Mouse (Mus musculus) stomach, embryonic 15.5 days (tissue): ENCODE data around the gene Adprh. TPM values are rescaled to one million over a fixed set of nuclear protein-coding genes. Genes with fewer than 3 reads are reported as not detected.

ENCODE experiments used
- ATAC-seq: fragments of 200-750 bp; cut with Nextera tagmentation; 2 replicates; pipeline ENCODE4 v1.8.0; 2017; ENCODE audit warnings: low read depth, moderate number of reproducible peaks, moderate TSS enrichment; ENCODE audit not compliant: insufficient read depth, low FRiP score
- H3K27ac ChIP-seq: fragments of 300-500 bp; sonication (generic); 2 replicates; pipeline ENCODE4 v1.5.1; 2015; ENCODE audit warnings: mild to moderate bottlenecking, inconsistent platforms
- H3K27me3 ChIP-seq: fragments of 300-500 bp; sonication (generic); replicated peaks from 2 replicates; pipeline ENCODE4 v1.6.1; 2015; ENCODE audit warnings: inconsistent platforms
- H3K36me3 ChIP-seq: fragments of 300-500 bp; sonication (generic); 2 replicates; pipeline ENCODE4 v1.6.1; 2015; ENCODE audit warnings: inconsistent platforms
- H3K4me1 ChIP-seq: fragments of 300-500 bp; sonication (generic); 2 replicates; pipeline ENCODE4 v1.6.1; 2015; ENCODE audit warnings: inconsistent platforms
- H3K4me2 ChIP-seq: fragments of 300-500 bp; sonication (generic); 2 replicates; pipeline ENCODE4 v1.6.1; 2015; ENCODE audit warnings: mild to moderate bottlenecking, inconsistent platforms
- H3K4me3 ChIP-seq: fragments of 300-500 bp; sonication (generic); replicated peaks from 2 replicates; pipeline ENCODE4 v1.5.1; 2015; ENCODE audit warnings: inconsistent platforms
- H3K9ac ChIP-seq: fragments of 300-500 bp; sonication (generic); 2 replicates; pipeline ENCODE4 v1.6.1; 2015; ENCODE audit warnings: inconsistent platforms
- H3K9me3 ChIP-seq: fragments of 300-500 bp; sonication (generic); 2 replicates; pipeline ENCODE4 v1.6.1; 2016; ENCODE audit warnings: inconsistent platforms
- WGBS: fragments of 180-500 bp; shearing (Covaris S2); methylation state at CpG from one replicate; pipeline ENCODE4 v1.1.7; 2015; 5-methylcytosine and 5-hydroxymethylcytosine counted together
- polyA plus RNA-seq: library from polyadenylated mRNA; unstranded; fragments of >200 nt; fragmentation: Nextera tagmentation; extraction: Ambion mirVana; gene quantifications from 2 replicates; pipeline ENCODE4 v1.2.1, GENCODE M21; 2015

Adprh gene
- polyA plus RNA-seq, 1 experiment from 2014 or later: 77.1 TPM

GRCm38 (mm10) chr16:38462161-38462560 lies 9.7 kb upstream of the Adprh start:
- H3K4me3 ChIP-seq: no peak overlapping the region
- no peaks in the 10 kb centered on the region for H3K27me3 ChIP-seq
- WGBS: 76% methylated on average over 7 of the region's 7 CpGs
- H3K9ac ChIP-seq: no peak overlapping the region
- no peak overlapping the region for H3K27ac ChIP-seq
- no peak for ATAC-seq
- H3K4me2 ChIP-seq: no peak overlapping the region
- H3K9me3 ChIP-seq: no peaks in the 10 kb centered on the region
- no peaks in the 10 kb centered on the region for H3K4me1 ChIP-seq
- no peaks in the 10 kb centered on the region for H3K36me3 ChIP-seq

GRCm38 (mm10) chr16:38461749-38462148 lies 9.2 kb upstream of the Adprh start:
- H3K36me3 ChIP-seq: no peaks in the 10 kb centered on the region
- H3K4me3 ChIP-seq: no peak overlapping the region
- H3K4me1 ChIP-seq: no peaks in the 10 kb centered on the region
- H3K27ac ChIP-seq: no peak overlapping the region
- H3K9me3 ChIP-seq: no peaks in the 10 kb centered on the region
- 80% methylated on average over 8 of the region's 8 CpGs for WGBS
- no peak overlapping the region for H3K9ac ChIP-seq
- no peak overlapping the region for H3K4me2 ChIP-seq
- no peaks in the 10 kb centered on the region for H3K27me3 ChIP-seq
- no peak for ATAC-seq

GRCm38 (mm10) chr16:38459990-38460389 lies 7.5 kb upstream of the Adprh start:
- H3K4me1 ChIP-seq: no peaks in the 10 kb centered on the region
- H3K4me2 ChIP-seq: no peak overlapping the region
- no peak overlapping the region for H3K27ac ChIP-seq
- no peaks in the 10 kb centered on the region for H3K9me3 ChIP-seq
- no peaks in the 10 kb centered on the region for H3K36me3 ChIP-seq
- H3K9ac ChIP-seq: no peak overlapping the region
- ATAC-seq: no peak
- WGBS: 85% methylated on average over 4 of the region's 4 CpGs
- no peaks in the 10 kb centered on the region for H3K27me3 ChIP-seq
- H3K4me3 ChIP-seq: no peak overlapping the region

- Histone ChIP-seq H3K4me1 (no peaks in the 10 kb centered on the region), H3K27ac (peak overlapping the region; percentile 42; the same call in 1 of the 2 replicates), H3K27me3 (no peaks in the 10 kb centered on the region), H3K4me3 (no peak overlapping the region), H3K9ac (no peak overlapping the region), H3K9me3 (no peaks in the 10 kb centered on the region), H3K36me3 (no peaks in the 10 kb centered on the region), H3K4me2 (no peak overlapping the region)
- 61% methylated on average over 6 of the region's 6 CpGs for WGBS
- peak; percentile 66; the same call in 1 of the 2 replicates for ATAC-seq
Measured at GRCm38 (mm10) chr16:38458600-38459280, 6.2 kb upstream of the Adprh start.

GRCm38 (mm10) chr16:38456812-38457567 lies 4.5 kb upstream of the Adprh start:
- Histone ChIP-seq H3K27ac (no peak overlapping the region), H3K36me3 (no peaks in the 10 kb centered on the region), H3K9me3 (no peaks in the 10 kb centered on the region), H3K4me1 (no peaks in the 10 kb centered on the region), H3K27me3 (no peaks in the 10 kb centered on the region), H3K4me3 (no peak overlapping the region), H3K4me2 (no peak overlapping the region), H3K9ac (no peak overlapping the region)
- ATAC-seq: no peak
- 52% methylated on average over 11 of the region's 11 CpGs for WGBS

GRCm38 (mm10) chr16:38455511-38456418 lies 3.3 kb upstream of the Adprh start, which contains the start of gene Cd80:
Gene Cd80 (plus strand): TSS chr16:38455561.
- 61% methylated on average over 17 of the region's 17 CpGs for WGBS
- Histone ChIP-seq H3K27ac (no peak within 1 kb of the TSS), H3K36me3 (no peaks in the 10 kb centered on the region), H3K27me3 (no peaks in the 10 kb centered on the region), H3K9me3 (no peaks in the 10 kb centered on the region), H3K9ac (no peak within 1 kb of the TSS), H3K4me3 (no peak within 1 kb of the TSS), H3K4me2 (no peak within 1 kb of the TSS), H3K4me1 (peaks cover 8% of the 10 kb centered on the region; the same call in 1 of the 2 replicates)
- no peak for ATAC-seq

GRCm38 (mm10) chr16:38454533-38455254 lies 2.2 kb upstream of the Adprh start:
- 72% methylated on average over 11 of the region's 11 CpGs for WGBS
- Histone ChIP-seq H3K4me1 (peaks cover 8% of the 10 kb centered on the region; the same call in 1 of the 2 replicates), H3K4me3 (no peak overlapping the region), H3K9me3 (no peaks in the 10 kb centered on the region), H3K36me3 (no peaks in the 10 kb centered on the region), H3K27ac (no peak overlapping the region), H3K27me3 (no peaks in the 10 kb centered on the region), H3K4me2 (no peak overlapping the region), H3K9ac (no peak overlapping the region)
- ATAC-seq: no peak

GRCm38 (mm10) chr16:38453952-38454351 lies 1.4 kb upstream of the Adprh start:
- H3K9ac ChIP-seq: no peak overlapping the region
- no peaks in the 10 kb centered on the region for H3K9me3 ChIP-seq
- H3K4me3 ChIP-seq: no peak overlapping the region
- no peak for ATAC-seq
- H3K36me3 ChIP-seq: no peaks in the 10 kb centered on the region
- H3K4me1 ChIP-seq: peaks cover 8% of the 10 kb centered on the region; the same call in 1 of the 2 replicates
- H3K27me3 ChIP-seq: no peaks in the 10 kb centered on the region
- 84% methylated on average over 4 of the region's 4 CpGs for WGBS
- no peak overlapping the region for H3K27ac ChIP-seq
- H3K4me2 ChIP-seq: no peak overlapping the region

GRCm38 (mm10) chr16:38453203-38453553 lies 675 bp upstream of the Adprh start:
- Histone ChIP-seq H3K4me3 (peak overlapping the region; percentile 75), H3K27me3 (no peaks in the 10 kb centered on the region), H3K27ac (peak overlapping the region; percentile 93), H3K4me1 (peaks cover 8% of the 10 kb centered on the region; the same call in 1 of the 2 replicates), H3K4me2 (peak overlapping the region; percentile 60), H3K36me3 (no peaks in the 10 kb centered on the region), H3K9me3 (no peaks in the 10 kb centered on the region), H3K9ac (peak overlapping the region; percentile 77)
- WGBS: 19% methylated on average over 3 of the region's 3 CpGs
- ATAC-seq: no peak

GRCm38 (mm10) chr16:38451421-38452205 lies 890 bp downstream of the Adprh start:
- Histone ChIP-seq H3K9me3 (no peaks in the 10 kb centered on the region), H3K4me2 (peak overlapping the region; percentile 60), H3K4me1 (peaks cover 8% of the 10 kb centered on the region; the same call in 1 of the 2 replicates), H3K27me3 (no peaks in the 10 kb centered on the region), H3K9ac (peak overlapping the region; percentile 77; the same call in 1 of the 2 replicates), H3K36me3 (peaks cover 9% of the 10 kb centered on the region; the same call in 1 of the 2 replicates), H3K4me3 (peak overlapping the region; percentile 75), H3K27ac (peak overlapping the region; percentile 93)
- ATAC-seq: no peak
- WGBS: 41% methylated on average over 12 of the region's 12 CpGs
